Mouse (Mus musculus): ENCODE measurements around the gene Igbp1. TPM values are rescaled to one million over a fixed set of nuclear protein-coding genes. Genes with fewer than 3 reads are reported as not detected.

The Igbp1 gene
- total and polyA plus RNA-seq, 3 experiments: 79.4 to 92.1 TPM; not detected in 1

GRCm38 (mm10) chrX:100494068-100494978 is at the start of gene Igbp1 (continued):
- no peak for TF ChIP-seq E2F4 (IDR thresholded peaks at IDR 0.05; ENCODE audit: borderline replicate concordance, low read depth, low read length)
- peak; percentile 99 for TF ChIP-seq MXI1 (IDR thresholded peaks at IDR 0.05; ENCODE audit: low read depth, low read length)
- peak; percentile 48; the same call in 1 of the 2 replicates for TF ChIP-seq TCF12 (IDR thresholded peaks at IDR 0.05; ENCODE audit: low read depth, low read length)
- TF ChIP-seq POLR2A (IDR thresholded peaks at IDR 0.05; ENCODE audit: control insufficient read depth in 1 of 2, insufficient read depth in 1 of 2, low read depth in 1 of 2, low read length in 2 of 2, poor library complexity in 1 of 2): peak in 1 of 2 experiments; percentile 71; a peak in 2 of 4 replicates

- Histone ChIP-seq H3K27ac (ENCODE audit: control insufficient read depth, low read depth, low read length) (peak overlapping the region; percentile 73), H3K4me3 (ENCODE audit: control insufficient read depth in 1 of 2, insufficient read depth in 1 of 2, low read depth in 2 of 2, low read length in 2 of 2) (peak overlapping the region; percentile 28 to 46; a peak in 2 of 4 replicates), H3K27me3 (ENCODE audit: control insufficient read depth in 1 of 2, insufficient read depth in 2 of 2, low read length in 2 of 2) (no peaks in the 10 kb centered on the region), H3K36me3 (ENCODE audit: control insufficient read depth in 1 of 2, insufficient read depth in 2 of 2, low read length in 2 of 2) (peaks cover 0 to 8% of the 10 kb centered on the region in 2 experiments; a peak in 2 of 4 replicates), H3K79me2 (ENCODE audit: control insufficient read depth, insufficient read depth, low read length, poor library complexity) (no peaks in the 10 kb centered on the region), H3K9ac (ENCODE audit: control insufficient read depth, low read depth, low read length, poor library complexity, severe bottlenecking) (peak overlapping the region; percentile 26), H3K4me1 (ENCODE audit: control insufficient read depth in 1 of 2, insufficient read depth in 2 of 2, low read length in 2 of 2) (peaks cover 7 to 8% of the 10 kb centered on the region in 2 experiments), H3K9me3 (replicated peaks; ENCODE audit: insufficient read depth, low read length) (no peaks in the 10 kb centered on the region)
- TF ChIP-seq EP300 (IDR thresholded peaks at IDR 0.05; ENCODE audit: low read depth in 1 of 2, low read length in 2 of 2) (peak in 1 of 2 experiments; percentile 13; a peak in 2 of 4 replicates), ELF1 (IDR thresholded peaks at IDR 0.05; ENCODE audit: low read depth, low read length) (peak; percentile 36; the same call in 1 of the 2 replicates), MYB (IDR thresholded peaks at IDR 0.05; ENCODE audit: low read depth, low read length) (no peak), TAL1 (IDR thresholded peaks at IDR 0.05; ENCODE audit: low read length) (no peak), NELFE (IDR thresholded peaks at IDR 0.05; ENCODE audit: low read depth, low read length) (peak; percentile 40; the same call in 1 of the 2 replicates), GATA1 (IDR thresholded peaks at IDR 0.05; ENCODE audit: low read depth, low read length) (peak; percentile 49; the same call in 1 of the 2 replicates), CTCF (IDR thresholded peaks at IDR 0.05 in 2 of 3, conservative IDR thresholded peaks at IDR 0.05 in 1 of 3; ENCODE audit: control insufficient read depth in 1 of 3, insufficient read depth in 1 of 3, low read depth in 2 of 3, low read length in 3 of 3, poor library complexity in 1 of 3, severe bottlenecking in 1 of 3) (no peak)
- peak; percentile 74 for DNase-seq (ENCODE audit: low read depth, low spot score)
Measured at GRCm38 (mm10) chrX:100468047-100468446, 26.0 kb upstream of the Igbp1 start.

- peaks cover 7 to 8% of the 10 kb centered on the region in 2 experiments for H3K4me1 ChIP-seq (ENCODE audit: control insufficient read depth in 1 of 2, insufficient read depth in 2 of 2, low read length in 2 of 2)
- TF ChIP-seq RAD21 (IDR thresholded peaks at IDR 0.05; ENCODE audit: low read depth, low read length) (no peak), USF2 (IDR thresholded peaks at IDR 0.05; ENCODE audit: borderline replicate concordance in 1 of 2, insufficient read depth in 1 of 2, low read depth in 1 of 2, low read length in 2 of 2) (no peak), MAX (IDR thresholded peaks at IDR 0.05; ENCODE audit: low read length) (no peak), JUND (IDR thresholded peaks at IDR 0.05; ENCODE audit: low read depth, low read length) (no peak)
- no peak overlapping the region for H3K9ac ChIP-seq (ENCODE audit: control insufficient read depth, low read depth, low read length, poor library complexity, severe bottlenecking)
- no peaks in the 10 kb centered on the region for H3K79me2 ChIP-seq (ENCODE audit: control insufficient read depth, insufficient read depth, low read length, poor library complexity)
- peaks cover 0 to 8% of the 10 kb centered on the region in 2 experiments; a peak in 2 of 4 replicates for H3K36me3 ChIP-seq (ENCODE audit: control insufficient read depth in 1 of 2, insufficient read depth in 2 of 2, low read length in 2 of 2)
- H3K9me3 ChIP-seq (replicated peaks; ENCODE audit: insufficient read depth, low read length): no peaks in the 10 kb centered on the region
- H3K27me3 ChIP-seq (ENCODE audit: control insufficient read depth in 1 of 2, insufficient read depth in 2 of 2, low read length in 2 of 2): no peaks in the 10 kb centered on the region
- DNase-seq (ENCODE audit: low read depth, low spot score): peak; percentile 4
- H3K4me3 ChIP-seq (ENCODE audit: control insufficient read depth in 1 of 2, insufficient read depth in 1 of 2, low read depth in 2 of 2, low read length in 2 of 2): no peak overlapping the region
- no peak overlapping the region for H3K27ac ChIP-seq (ENCODE audit: control insufficient read depth, low read depth, low read length)
Measured at GRCm38 (mm10) chrX:100470126-100470525, 24.0 kb upstream of the Igbp1 start.
